8 mouse cellular contexts compared by ENCODE assay signal in genomic region chr5:136137658-136138274, GRCm38 (mm10). TPM values are rescaled to one million over a fixed set of nuclear protein-coding genes. Genes with fewer than 3 reads are reported as not detected.
DNase-seq lines count a peak whose midpoint lies in the region; ATAC-seq lines count a peak whose summit lies in the region.

No protein-coding gene starts in this region.

- ATAC-seq in limb, embryonic 12.5 days (ENCODE audit: insufficient number of reproducible peaks, insufficient read depth, low FRiP score, low TSS enrichment, low read depth): no peak
- ATAC-seq in neural tube, embryonic 13.5 days (ENCODE audit: low read depth): no peak

- intact Hi-C loops in left cerebral cortex, postnatal 14 days (cut with DNase I): loop anchor here (5.0 kb wide), 1 partner anchor 50 kb away; no protein-coding TSS in a partner anchor

- peaks cover 18% of the 10 kb centered on the region for H3K4me1 ChIP-seq in limb, embryonic 12.5 days (replicated peaks)
- peaks cover 33% of the 10 kb centered on the region for H3K4me1 ChIP-seq in neural tube, embryonic 13.5 days (replicated peaks)

- H3K27me3 ChIP-seq in limb, embryonic 12.5 days: no peaks in the 10 kb centered on the region
- H3K27me3 ChIP-seq in neural tube, embryonic 13.5 days: no peaks in the 10 kb centered on the region

- DNase-seq in gastrocnemius, postnatal 10 days: peak; percentile 60
- DNase-seq in gastrocnemius, adult 18-20 months (ENCODE audit: low spot score): no peak
- peak; percentile 53 for DNase-seq in right cerebral cortex, postnatal 14 days
- DNase-seq in right cerebral cortex, postnatal 10 days (ENCODE audit: low spot score in 2 of 2): no peak
- peak; percentile 58 to 80 for DNase-seq in cerebellum, postnatal 14 days
- DNase-seq in left cerebral cortex, postnatal 14 days (ENCODE audit: low spot score in 2 of 2): no peak

- no peak overlapping the region for H3K27ac ChIP-seq in limb, embryonic 12.5 days
- H3K27ac ChIP-seq in neural tube, embryonic 13.5 days (replicated peaks): no peak overlapping the region

- WGBS in limb, embryonic 12.5 days: 76% methylated on average over 13 of the region's 13 CpGs
- 76% methylated on average over 13 of the region's 13 CpGs for WGBS in neural tube, embryonic 13.5 days

- no peak overlapping the region for H3K4me2 ChIP-seq in limb, embryonic 12.5 days
- H3K4me2 ChIP-seq in neural tube, embryonic 13.5 days: 0 out of 2 replicates have a peak overlapping the region, but pooled peaks have one; percentile 70

- no peak overlapping the region for H3K9ac ChIP-seq in limb, embryonic 12.5 days (replicated peaks)
- H3K9ac ChIP-seq in neural tube, embryonic 13.5 days: no peak overlapping the region

- 0 out of 2 replicates have a peak, but pooled peaks cover 4% of the 10 kb centered on the region for H3K9me3 ChIP-seq in limb, embryonic 12.5 days
- no peaks in the 10 kb centered on the region for H3K9me3 ChIP-seq in neural tube, embryonic 13.5 days

- 0 out of 2 replicates have a peak overlapping the region, but pooled peaks have one; percentile 64 for H3K4me3 ChIP-seq in limb, embryonic 12.5 days (replicated peaks)
- 0 out of 2 replicates have a peak overlapping the region, but pooled peaks have one; percentile 77 for H3K4me3 ChIP-seq in neural tube, embryonic 13.5 days

- peaks cover 58% of the 10 kb centered on the region for H3K36me3 ChIP-seq in limb, embryonic 12.5 days
- H3K36me3 ChIP-seq in neural tube, embryonic 13.5 days: peaks cover 52% of the 10 kb centered on the region

RNA-seq across cellular contexts. Expression of gene Alkbh4, which starts 1.8 kb away (rescaled TPM):
- total RNA-seq in gastrocnemius, postnatal 10 days (2021): 1 to 10 TPM; 5.0 to 6.2 TPM
- total RNA-seq in gastrocnemius, adult 18-20 months (2021): 1 to 10 TPM; 3.8 to 4.9 TPM
- 27.7 and 29.9 TPM in 2 replicates for polyA plus RNA-seq in limb, embryonic 12.5 days (2016; fragmentation: Nextera tagmentation; extraction: Ambion mirVana)
- 21.1 and 22.4 TPM in 2 replicates for polyA plus RNA-seq in neural tube, embryonic 13.5 days (2015; fragmentation: Nextera tagmentation; extraction: Ambion mirVana)
- 1 to 10 TPM; 8.2 to 8.9 TPM for total RNA-seq in left cerebral cortex, postnatal 14 days (2021)

RNA-seq across cellular contexts. Expression of gene Lrwd1, which starts 1.9 kb away (rescaled TPM):
- total RNA-seq in gastrocnemius, postnatal 10 days (2021): 1 to 10 TPM; 4.9 to 7.4 TPM
- total RNA-seq in gastrocnemius, adult 18-20 months (2021): 1 to 10 TPM; 4.2 to 4.4 TPM
- 49.6 and 50.2 TPM in 2 replicates for polyA plus RNA-seq in limb, embryonic 12.5 days (2016; fragmentation: Nextera tagmentation; extraction: Ambion mirVana)
- polyA plus RNA-seq in neural tube, embryonic 13.5 days (2015; fragmentation: Nextera tagmentation; extraction: Ambion mirVana): 25.0 and 25.6 TPM in 2 replicates
- total RNA-seq in left cerebral cortex, postnatal 14 days (2021): 10 to 100 TPM; 12.4 to 14.1 TPM

RNA-seq across cellular contexts. Expression of gene Polr2j, which starts 21.3 kb away (rescaled TPM):
- total RNA-seq in gastrocnemius, postnatal 10 days (2021): 10 to 100 TPM; 71.2 to 75.6 TPM
- total RNA-seq in gastrocnemius, adult 18-20 months (2021): 10 to 100 TPM; 65.1 to 72.1 TPM
- 253 and 261 TPM in 2 replicates for polyA plus RNA-seq in limb, embryonic 12.5 days (2016; fragmentation: Nextera tagmentation; extraction: Ambion mirVana)
- polyA plus RNA-seq in neural tube, embryonic 13.5 days (2015; fragmentation: Nextera tagmentation; extraction: Ambion mirVana): 210 and 232 TPM in 2 replicates
- 10 to 100 TPM; 86.2 to 86.3 TPM for total RNA-seq in left cerebral cortex, postnatal 14 days (2021)

RNA-seq across cellular contexts. Expression of gene Orai2, which starts 32.7 kb away (rescaled TPM):
- 1 to 10 TPM; 4.9 to 7.8 TPM for total RNA-seq in gastrocnemius, postnatal 10 days (2021)
- under 1 TPM; 0.55 to 0.64 TPM for total RNA-seq in gastrocnemius, adult 18-20 months (2021)
- polyA plus RNA-seq in limb, embryonic 12.5 days (2016; fragmentation: Nextera tagmentation; extraction: Ambion mirVana): 8.7 and 9.9 TPM in 2 replicates
- polyA plus RNA-seq in neural tube, embryonic 13.5 days (2015; fragmentation: Nextera tagmentation; extraction: Ambion mirVana): 29.1 and 33.7 TPM in 2 replicates
- total RNA-seq in left cerebral cortex, postnatal 14 days (2021): 10 to 100 TPM; 54.3 to 56.1 TPM

RNA-seq across cellular contexts. Expression of gene Rasa4, which starts 54.0 kb away (rescaled TPM):
- 10 to 100 TPM; 12.9 to 20.5 TPM for total RNA-seq in gastrocnemius, postnatal 10 days (2021)
- total RNA-seq in gastrocnemius, adult 18-20 months (2021): 10 to 100 TPM; 32.3 to 34.8 TPM
- 9.2 and 9.7 TPM in 2 replicates for polyA plus RNA-seq in limb, embryonic 12.5 days (2016; fragmentation: Nextera tagmentation; extraction: Ambion mirVana)
- 19.7 and 19.9 TPM in 2 replicates for polyA plus RNA-seq in neural tube, embryonic 13.5 days (2015; fragmentation: Nextera tagmentation; extraction: Ambion mirVana)
- total RNA-seq in left cerebral cortex, postnatal 14 days (2021): 1 to 10 TPM; 3.2 to 6.7 TPM

Comparison
In these comparisons a context has a peak if more than half of its experiments do, and no peak if none do; other contexts are left out.
1. DNase-seq: peak in gastrocnemius, postnatal 10 days (single experiment), right cerebral cortex, postnatal 14 days (single experiment) and cerebellum, postnatal 14 days (2 of 2); none in gastrocnemius, adult 18-20 months (single experiment), right cerebral cortex, postnatal 10 days (0 of 2) and left cerebral cortex, postnatal 14 days (0 of 2).